Mouse (Mus musculus) kidney, embryonic 16.5 days (tissue): ENCODE measurements around the gene Scube1. TPM values are rescaled to one million over a fixed set of nuclear protein-coding genes. Genes with fewer than 3 reads are reported as not detected.
A peak's percentile ranks its signal among the peaks of the same experiment; 100 is the strongest.

Experiments used
- ATAC-seq: fragments of 200-750 bp; cut with Nextera tagmentation; 2 replicates; pipeline ENCODE4 v1.8.0; 2017; ENCODE audit warnings: moderate TSS enrichment; ENCODE audit not compliant: low FRiP score, low TSS enrichment
- H3K27ac ChIP-seq: fragments of 300-500 bp; sonication (generic); 2 replicates; pipeline ENCODE4 v1.5.1; 2014; ENCODE audit warnings: low read length
- H3K27me3 ChIP-seq: fragments of 300-500 bp; sonication (generic); 2 replicates; pipeline ENCODE4 v1.6.1; 2014; ENCODE audit warnings: low read length, control low read depth, mixed read lengths; ENCODE audit not compliant: insufficient read depth
- H3K36me3 ChIP-seq: fragments of 300-500 bp; sonication (generic); 2 replicates; pipeline ENCODE4 v1.6.1; 2014; ENCODE audit warnings: low read length, control low read depth, mixed read lengths; ENCODE audit not compliant: insufficient read depth
- H3K4me1 ChIP-seq: fragments of 300-500 bp; sonication (generic); 2 replicates; pipeline ENCODE4 v1.6.1; 2014; ENCODE audit warnings: low read length, control low read depth, mixed read lengths; ENCODE audit not compliant: insufficient read depth
- H3K4me2 ChIP-seq: fragments of 300-500 bp; sonication (generic); replicated peaks from 2 replicates; pipeline ENCODE4 v1.6.1; 2014; ENCODE audit warnings: low read depth, low read length
- H3K4me3 ChIP-seq: fragments of 300-500 bp; sonication (generic); 2 replicates; pipeline ENCODE4 v1.5.1; 2014; ENCODE audit warnings: mild to moderate bottlenecking, low read length
- H3K9ac ChIP-seq: fragments of 300-500 bp; sonication (generic); replicated peaks from 2 replicates; pipeline ENCODE4 v1.6.1; 2014; ENCODE audit warnings: low read length
- H3K9me3 ChIP-seq: fragments of 300-500 bp; sonication (generic); 2 replicates; pipeline ENCODE4 v1.6.1; 2016; ENCODE audit warnings: low read length, control low read depth
- WGBS: fragments of 180-500 bp; shearing (Covaris S2); extraction: QIAGEN DNeasy Blood & Tissue Kit; methylation state at CpG from one replicate; pipeline ENCODE4 v1.1.7; 2014; 5-methylcytosine and 5-hydroxymethylcytosine counted together
- polyA plus RNA-seq: library from polyadenylated mRNA; unstranded; fragments of >200 nt; fragmentation: Nextera tagmentation; extraction: Ambion mirVana; gene quantifications from 2 replicates; pipeline ENCODE4 v1.2.1, GENCODE M21; 2015

The Scube1 gene
- polyA plus RNA-seq, 1 experiment from 2014 or later = 4.8 TPM

DNA sequence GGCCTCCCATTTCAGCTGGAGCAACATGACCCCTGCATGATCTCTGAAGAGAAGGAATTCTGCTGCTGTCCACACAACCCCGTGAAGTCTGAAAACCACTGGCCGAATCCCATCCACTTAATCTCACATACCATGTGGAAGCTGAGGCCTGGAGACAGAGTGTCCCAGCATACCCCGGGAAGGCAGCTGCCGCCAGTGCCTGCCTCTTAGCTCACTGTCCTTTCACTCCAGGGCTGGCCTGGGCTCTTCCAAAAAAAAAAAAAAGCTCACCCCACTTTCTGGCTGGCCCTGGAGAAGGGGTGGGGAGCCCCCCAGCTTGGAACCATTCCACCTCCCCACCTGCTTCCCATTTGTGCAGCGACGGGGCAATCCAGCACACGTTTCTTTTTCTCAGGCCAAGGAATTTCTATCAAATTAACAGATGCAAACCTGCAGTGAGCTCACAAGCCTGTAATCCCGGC lies 32.9 kb downstream of the Scube1 start:
- Histone ChIP-seq H3K27me3 (no peaks in the 10 kb centered on the region), H3K4me1 (peaks cover 18% of the 10 kb centered on the region), H3K9ac (no peak overlapping the region), H3K4me3 (no peak overlapping the region), H3K27ac (peak overlapping the region; percentile 11; the same call in 1 of the 2 replicates), H3K4me2 (no peak overlapping the region), H3K36me3 (no peaks in the 10 kb centered on the region), H3K9me3 (no peaks in the 10 kb centered on the region)
- WGBS = 40% methylated on average over 8 of the region's 8 CpGs
- peak; percentile 53; the same call in 1 of the 2 replicates for ATAC-seq

DNA sequence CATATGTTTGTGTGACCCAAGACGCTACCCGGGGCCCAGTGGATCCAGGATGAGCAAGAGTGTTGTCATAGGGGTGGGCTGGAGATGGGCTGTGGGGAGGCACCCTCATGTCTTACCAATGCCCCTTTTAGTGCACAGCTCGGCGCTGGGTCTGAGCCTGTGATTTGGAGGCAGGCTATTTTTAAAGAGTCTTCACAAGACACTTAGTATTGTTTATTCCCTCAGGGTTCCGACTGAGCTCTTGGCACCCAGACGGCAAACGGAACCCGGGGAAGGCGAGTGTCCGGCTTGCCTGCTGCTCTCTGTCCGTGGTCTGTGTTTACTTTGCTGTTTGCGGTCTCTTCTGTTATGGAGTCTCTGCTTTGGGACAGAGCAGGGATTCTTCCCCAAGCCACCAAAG lies 34.9 kb downstream of the Scube1 start:
- WGBS = 91% methylated on average over 12 of the region's 12 CpGs
- ATAC-seq = no peak
- Histone ChIP-seq H3K9ac (no peak overlapping the region), H3K4me3 (no peak overlapping the region), H3K27me3 (no peaks in the 10 kb centered on the region), H3K9me3 (no peaks in the 10 kb centered on the region), H3K4me1 (peaks cover 11% of the 10 kb centered on the region), H3K27ac (no peak overlapping the region), H3K4me2 (no peak overlapping the region), H3K36me3 (no peaks in the 10 kb centered on the region)

GRCm38 (mm10) chr15:83686601-83687000 lies 38.2 kb downstream of the Scube1 start:
- peaks cover 17% of the 10 kb centered on the region for H3K4me1 ChIP-seq
- ATAC-seq = 0 out of 2 replicates have a peak, but pooled peaks have one; percentile 28
- no peaks in the 10 kb centered on the region for H3K27me3 ChIP-seq
- no peaks in the 10 kb centered on the region for H3K36me3 ChIP-seq
- H3K27ac ChIP-seq = no peak overlapping the region
- H3K9ac ChIP-seq = no peak overlapping the region
- WGBS = 17% methylated on average over 9 of the region's 9 CpGs
- no peaks in the 10 kb centered on the region for H3K9me3 ChIP-seq
- no peak overlapping the region for H3K4me3 ChIP-seq
- H3K4me2 ChIP-seq = no peak overlapping the region

- Histone ChIP-seq H3K27me3 (no peaks in the 10 kb centered on the region), H3K9ac (no peak overlapping the region), H3K9me3 (no peaks in the 10 kb centered on the region), H3K36me3 (no peaks in the 10 kb centered on the region), H3K4me2 (no peak overlapping the region), H3K27ac (no peak overlapping the region), H3K4me3 (no peak overlapping the region), H3K4me1 (peaks cover 17% of the 10 kb centered on the region)
- ATAC-seq = no peak
- WGBS = 87% methylated on average over 3 of the region's 3 CpGs
Measured at GRCm38 (mm10) chr15:83685950-83686349, 38.9 kb downstream of the Scube1 start.

- peaks cover 7% of the 10 kb centered on the region; the same call in 1 of the 2 replicates for H3K27me3 ChIP-seq
- peak; percentile 35 for ATAC-seq
- H3K9ac ChIP-seq = no peak overlapping the region
- H3K4me3 ChIP-seq = no peak overlapping the region
- no peaks in the 10 kb centered on the region for H3K9me3 ChIP-seq
- WGBS = 24% methylated on average over 15 of the region's 15 CpGs
- H3K4me1 ChIP-seq = peaks cover 26% of the 10 kb centered on the region
- no peak overlapping the region for H3K4me2 ChIP-seq
- H3K27ac ChIP-seq = no peak overlapping the region
- no peaks in the 10 kb centered on the region for H3K36me3 ChIP-seq
Measured at GRCm38 (mm10) chr15:83683051-83683561, 41.7 kb downstream of the Scube1 start.

GRCm38 (mm10) chr15:83680300-83680699 lies 44.5 kb downstream of the Scube1 start:
- Histone ChIP-seq H3K9me3 (no peaks in the 10 kb centered on the region), H3K27ac (no peak overlapping the region), H3K27me3 (peaks cover 10% of the 10 kb centered on the region; the same call in 1 of the 2 replicates), H3K36me3 (no peaks in the 10 kb centered on the region), H3K9ac (no peak overlapping the region), H3K4me3 (no peak overlapping the region), H3K4me2 (no peak overlapping the region), H3K4me1 (peaks cover 26% of the 10 kb centered on the region)
- no peak for ATAC-seq
- 81% methylated on average over 7 of the region's 7 CpGs for WGBS

DNA sequence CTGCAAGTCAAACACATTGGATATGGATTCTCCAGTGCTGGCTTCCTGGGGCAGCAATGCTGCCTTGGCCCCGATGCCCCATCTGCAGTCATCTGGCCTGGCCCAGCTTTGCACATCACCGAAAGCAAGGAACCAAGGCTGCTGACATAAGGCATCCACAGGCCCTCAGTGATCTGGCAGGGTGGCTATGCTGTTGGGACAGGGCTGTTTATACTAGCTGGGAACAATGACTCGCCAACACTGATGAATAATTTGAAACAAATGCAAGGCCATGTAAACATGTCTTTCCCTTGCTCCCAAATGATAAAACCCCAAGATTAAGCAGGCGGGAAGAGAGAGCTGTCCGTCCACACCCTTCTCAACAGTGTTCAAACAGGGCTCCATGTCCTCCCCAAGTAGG lies 45.1 kb downstream of the Scube1 start:
- Histone ChIP-seq H3K4me3 (no peak overlapping the region), H3K27ac (no peak overlapping the region), H3K9ac (no peak overlapping the region), H3K9me3 (no peaks in the 10 kb centered on the region), H3K36me3 (no peaks in the 10 kb centered on the region), H3K27me3 (peaks cover 10% of the 10 kb centered on the region; the same call in 1 of the 2 replicates), H3K4me1 (peaks cover 26% of the 10 kb centered on the region), H3K4me2 (no peak overlapping the region)
- ATAC-seq = no peak
- WGBS = 87% methylated on average over 5 of the region's 5 CpGs

- ATAC-seq = no peak
- Histone ChIP-seq H3K4me3 (no peak overlapping the region), H3K9me3 (no peaks in the 10 kb centered on the region), H3K4me2 (no peak overlapping the region), H3K9ac (no peak overlapping the region), H3K4me1 (peaks cover 25% of the 10 kb centered on the region), H3K36me3 (no peaks in the 10 kb centered on the region), H3K27me3 (peaks cover 10% of the 10 kb centered on the region; the same call in 1 of the 2 replicates), H3K27ac (no peak overlapping the region)
- 10% methylated on average over 11 of the region's 11 CpGs for WGBS
Measured at GRCm38 (mm10) chr15:83678606-83679005, 46.2 kb downstream of the Scube1 start.

- Histone ChIP-seq H3K27me3 (peaks cover 10% of the 10 kb centered on the region; the same call in 1 of the 2 replicates), H3K36me3 (no peaks in the 10 kb centered on the region), H3K4me1 (peaks cover 21% of the 10 kb centered on the region), H3K27ac (no peak overlapping the region), H3K9me3 (no peaks in the 10 kb centered on the region), H3K4me2 (no peak overlapping the region), H3K9ac (no peak overlapping the region), H3K4me3 (no peak overlapping the region)
- WGBS = 11% methylated on average over 7 of the region's 7 CpGs
- ATAC-seq = peak; percentile 23; the same call in 1 of the 2 replicates
Measured at GRCm38 (mm10) chr15:83678089-83678488, 46.7 kb downstream of the Scube1 start.

DNA sequence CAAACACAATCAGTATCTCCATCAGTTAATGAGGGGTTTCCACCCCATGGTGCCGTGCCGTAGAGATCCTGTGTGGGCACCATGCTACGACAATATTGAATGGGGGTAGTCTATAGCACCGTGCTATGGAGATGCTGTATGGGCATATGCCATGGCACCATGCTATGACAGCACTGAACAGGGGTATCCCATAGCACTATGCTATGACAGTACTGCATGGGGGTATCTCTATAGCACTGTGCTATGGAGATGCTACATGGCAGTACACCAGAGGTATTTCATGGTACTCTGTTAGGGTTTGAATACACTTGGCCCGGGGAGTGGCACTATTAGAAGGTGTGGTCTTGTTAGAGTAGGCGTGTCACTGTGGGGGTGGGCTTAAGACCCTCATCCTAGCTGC lies 47.7 kb downstream of the Scube1 start:
- H3K9me3 ChIP-seq = no peaks in the 10 kb centered on the region

More for the DNA sequence above, 47.7 kb downstream of the Scube1 start:
- Histone ChIP-seq H3K4me1 (peaks cover 13% of the 10 kb centered on the region; the same call in 1 of the 2 replicates), H3K4me2 (no peak overlapping the region), H3K9ac (no peak overlapping the region), H3K27me3 (peaks cover 15% of the 10 kb centered on the region; the same call in 1 of the 2 replicates), H3K36me3 (no peaks in the 10 kb centered on the region), H3K4me3 (no peak overlapping the region), H3K27ac (no peak overlapping the region)
- 89% methylated on average over 6 of the region's 6 CpGs for WGBS
- no peak for ATAC-seq
